Mouse (Mus musculus): Measurements from ENCODE around the gene Ephb1. TPM values are rescaled to one million over a fixed set of nuclear protein-coding genes. Genes with fewer than 3 reads are reported as not detected.

The Ephb1 gene
- total and polyA plus RNA-seq, 2 experiments = under 0.01 to 0.05 TPM

GRCm38 (mm10) chr9:102304796-102305195 lies 49.7 kb downstream of the Ephb1 start:
- Histone ChIP-seq H3K4me1 (ENCODE audit: control insufficient read depth, insufficient read depth, low read length) (0 out of 2 replicates have a peak, but pooled peaks cover 2% of the 10 kb centered on the region), H3K36me3 (ENCODE audit: control insufficient read depth, insufficient read depth, low read length) (no peaks in the 10 kb centered on the region), H3K4me3 (ENCODE audit: insufficient read depth, low read depth, low read length) (no peak overlapping the region), H3K79me2 (ENCODE audit: control insufficient read depth, insufficient read depth, low read length) (no peaks in the 10 kb centered on the region), H3K27me3 (ENCODE audit: control insufficient read depth, insufficient read depth, low read length) (no peaks in the 10 kb centered on the region), H3K27ac (replicated peaks; ENCODE audit: insufficient read depth, low read depth, low read length) (no peak overlapping the region), H3K9ac (ENCODE audit: low read depth, low read length) (no peak overlapping the region)
- DNase-seq (ENCODE audit: extremely low read depth, low read depth, low spot score) = no peak
- WGBS = 12% methylated on average over 3 of the region's 3 CpGs
- TF ChIP-seq POLR2A (IDR thresholded peaks at IDR 0.05; ENCODE audit: extremely low read depth, insufficient read depth, low read length) (no peak), CTCF (IDR thresholded peaks at IDR 0.05; ENCODE audit: low read depth, low read length) (no peak)

- H3K36me3 ChIP-seq (ENCODE audit: control insufficient read depth, insufficient read depth, low read length) = no peaks in the 10 kb centered on the region
- 0 out of 2 replicates have a peak, but pooled peaks cover 2% of the 10 kb centered on the region for H3K4me1 ChIP-seq (ENCODE audit: control insufficient read depth, insufficient read depth, low read length)
These were observed 50.6 kb downstream of the Ephb1 start for GRCm38 (mm10) chr9:102303882-102304281.

GRCm38 (mm10) chr9:102300985-102301384 lies 53.5 kb downstream of the Ephb1 start:
- Histone ChIP-seq H3K27ac (replicated peaks; ENCODE audit: insufficient read depth, low read depth, low read length) (no peak overlapping the region), H3K4me3 (ENCODE audit: insufficient read depth, low read depth, low read length) (no peak overlapping the region), H3K79me2 (ENCODE audit: control insufficient read depth, insufficient read depth, low read length) (no peaks in the 10 kb centered on the region), H3K4me1 (ENCODE audit: control insufficient read depth, insufficient read depth, low read length) (no peaks in the 10 kb centered on the region), H3K36me3 (ENCODE audit: control insufficient read depth, insufficient read depth, low read length) (no peaks in the 10 kb centered on the region), H3K9ac (ENCODE audit: low read depth, low read length) (no peak overlapping the region), H3K27me3 (ENCODE audit: control insufficient read depth, insufficient read depth, low read length) (no peaks in the 10 kb centered on the region)
- TF ChIP-seq POLR2A (IDR thresholded peaks at IDR 0.05; ENCODE audit: extremely low read depth, insufficient read depth, low read length) = no peak
- TF ChIP-seq CTCF (IDR thresholded peaks at IDR 0.05; ENCODE audit: low read depth, low read length) = no peak
- WGBS = 77% methylated on average over 4 of the region's 4 CpGs
- no peak for DNase-seq (ENCODE audit: extremely low read depth, low read depth, low spot score)

More at GRCm38 (mm10) chr9:102303882-102304281, 50.6 kb downstream of the Ephb1 start:
- H3K79me2 ChIP-seq (ENCODE audit: control insufficient read depth, insufficient read depth, low read length) = no peaks in the 10 kb centered on the region
- H3K9ac ChIP-seq (ENCODE audit: low read depth, low read length) = no peak overlapping the region
- H3K4me3 ChIP-seq (ENCODE audit: insufficient read depth, low read depth, low read length) = no peak overlapping the region
- no peaks in the 10 kb centered on the region for H3K27me3 ChIP-seq (ENCODE audit: control insufficient read depth, insufficient read depth, low read length)
- H3K27ac ChIP-seq (replicated peaks; ENCODE audit: insufficient read depth, low read depth, low read length) = no peak overlapping the region
- DNase-seq (ENCODE audit: extremely low read depth, low read depth, low spot score) = no peak
- WGBS = 57% methylated on average over 13 of the region's 13 CpGs
- TF ChIP-seq POLR2A (IDR thresholded peaks at IDR 0.05; ENCODE audit: extremely low read depth, insufficient read depth, low read length) (no peak), CTCF (IDR thresholded peaks at IDR 0.05; ENCODE audit: low read depth, low read length) (no peak)

- no peaks in the 10 kb centered on the region for H3K4me1 ChIP-seq (ENCODE audit: control insufficient read depth, insufficient read depth, low read length)
- H3K27ac ChIP-seq (replicated peaks; ENCODE audit: insufficient read depth, low read depth, low read length) = no peak overlapping the region
- no peaks in the 10 kb centered on the region for H3K36me3 ChIP-seq (ENCODE audit: control insufficient read depth, insufficient read depth, low read length)
- H3K27me3 ChIP-seq (ENCODE audit: control insufficient read depth, insufficient read depth, low read length) = no peaks in the 10 kb centered on the region
- DNase-seq (ENCODE audit: extremely low read depth, low read depth, low spot score) = no peak
- no peak overlapping the region for H3K4me3 ChIP-seq (ENCODE audit: insufficient read depth, low read depth, low read length)
- no peak overlapping the region for H3K9ac ChIP-seq (ENCODE audit: low read depth, low read length)
- H3K79me2 ChIP-seq (ENCODE audit: control insufficient read depth, insufficient read depth, low read length) = no peaks in the 10 kb centered on the region
- TF ChIP-seq CTCF (IDR thresholded peaks at IDR 0.05; ENCODE audit: low read depth, low read length) = no peak
- TF ChIP-seq POLR2A (IDR thresholded peaks at IDR 0.05; ENCODE audit: extremely low read depth, insufficient read depth, low read length) = no peak
- WGBS = 85% methylated on average over 8 of the region's 8 CpGs
These were observed 55.8 kb downstream of the Ephb1 start for GRCm38 (mm10) chr9:102298741-102299140.

- WGBS = 85% methylated on average over 5 of the region's 5 CpGs
- Histone ChIP-seq H3K79me2 (ENCODE audit: control insufficient read depth, insufficient read depth, low read length) (no peaks in the 10 kb centered on the region), H3K36me3 (ENCODE audit: control insufficient read depth, insufficient read depth, low read length) (no peaks in the 10 kb centered on the region), H3K4me1 (ENCODE audit: control insufficient read depth, insufficient read depth, low read length) (no peaks in the 10 kb centered on the region), H3K27me3 (ENCODE audit: control insufficient read depth, insufficient read depth, low read length) (no peaks in the 10 kb centered on the region), H3K27ac (replicated peaks; ENCODE audit: insufficient read depth, low read depth, low read length) (no peak overlapping the region), H3K4me3 (ENCODE audit: insufficient read depth, low read depth, low read length) (no peak overlapping the region), H3K9ac (ENCODE audit: low read depth, low read length) (no peak overlapping the region)
- no peak for DNase-seq (ENCODE audit: extremely low read depth, low read depth, low spot score)
- TF ChIP-seq POLR2A (IDR thresholded peaks at IDR 0.05; ENCODE audit: extremely low read depth, insufficient read depth, low read length) (no peak), CTCF (IDR thresholded peaks at IDR 0.05; ENCODE audit: low read depth, low read length) (no peak)
These were observed 56.5 kb downstream of the Ephb1 start for GRCm38 (mm10) chr9:102297986-102298385.

GRCm38 (mm10) chr9:102297176-102297575 lies 57.3 kb downstream of the Ephb1 start:
- no peaks in the 10 kb centered on the region for H3K79me2 ChIP-seq (ENCODE audit: control insufficient read depth, insufficient read depth, low read length)
- DNase-seq (ENCODE audit: extremely low read depth, low read depth, low spot score) = no peak
- no peak overlapping the region for H3K27ac ChIP-seq (replicated peaks; ENCODE audit: insufficient read depth, low read depth, low read length)

More at GRCm38 (mm10) chr9:102297176-102297575, 57.3 kb downstream of the Ephb1 start:
- Histone ChIP-seq H3K36me3 (ENCODE audit: control insufficient read depth, insufficient read depth, low read length) (no peaks in the 10 kb centered on the region), H3K4me1 (ENCODE audit: control insufficient read depth, insufficient read depth, low read length) (no peaks in the 10 kb centered on the region), H3K4me3 (ENCODE audit: insufficient read depth, low read depth, low read length) (no peak overlapping the region), H3K9ac (ENCODE audit: low read depth, low read length) (no peak overlapping the region), H3K27me3 (ENCODE audit: control insufficient read depth, insufficient read depth, low read length) (no peaks in the 10 kb centered on the region)
- WGBS = 72% methylated on average over 3 of the region's 3 CpGs
- TF ChIP-seq POLR2A (IDR thresholded peaks at IDR 0.05; ENCODE audit: extremely low read depth, insufficient read depth, low read length) (no peak), CTCF (IDR thresholded peaks at IDR 0.05; ENCODE audit: low read depth, low read length) (no peak)
